Mouse (Mus musculus): ENCODE results near the gene Med16. TPM values are rescaled to one million over a fixed set of nuclear protein-coding genes. Genes with fewer than 3 reads are reported as not detected.

Gene Med16
- total RNA-seq (2021), result 10 to 100 TPM; 48.8 to 51.9 TPM
- long read RNA-seq, experiment 1, transcript Med16-201 (15 exons, 3,197 nt), result minor isoform, 7 of 75 reads
- long read RNA-seq, experiment 1, transcript Med16-204 (15 exons, 2,950 nt), result major isoform, 50 of 75 reads
- long read RNA-seq, experiment 1, partial matches to known transcripts, result 10 of 75 reads
- long read RNA-seq, experiment 1, other reads (novel, unspliced or antisense), result 8 of 75 reads
- long read RNA-seq, experiment 2, transcript Med16-204 (15 exons, 2,950 nt), result major isoform, 38 of 64 reads
- long read RNA-seq, experiment 2, partial matches to known transcripts, result 18 of 64 reads
- long read RNA-seq, experiment 2, other reads (novel, unspliced or antisense), result 4 of 64 reads

DNA sequence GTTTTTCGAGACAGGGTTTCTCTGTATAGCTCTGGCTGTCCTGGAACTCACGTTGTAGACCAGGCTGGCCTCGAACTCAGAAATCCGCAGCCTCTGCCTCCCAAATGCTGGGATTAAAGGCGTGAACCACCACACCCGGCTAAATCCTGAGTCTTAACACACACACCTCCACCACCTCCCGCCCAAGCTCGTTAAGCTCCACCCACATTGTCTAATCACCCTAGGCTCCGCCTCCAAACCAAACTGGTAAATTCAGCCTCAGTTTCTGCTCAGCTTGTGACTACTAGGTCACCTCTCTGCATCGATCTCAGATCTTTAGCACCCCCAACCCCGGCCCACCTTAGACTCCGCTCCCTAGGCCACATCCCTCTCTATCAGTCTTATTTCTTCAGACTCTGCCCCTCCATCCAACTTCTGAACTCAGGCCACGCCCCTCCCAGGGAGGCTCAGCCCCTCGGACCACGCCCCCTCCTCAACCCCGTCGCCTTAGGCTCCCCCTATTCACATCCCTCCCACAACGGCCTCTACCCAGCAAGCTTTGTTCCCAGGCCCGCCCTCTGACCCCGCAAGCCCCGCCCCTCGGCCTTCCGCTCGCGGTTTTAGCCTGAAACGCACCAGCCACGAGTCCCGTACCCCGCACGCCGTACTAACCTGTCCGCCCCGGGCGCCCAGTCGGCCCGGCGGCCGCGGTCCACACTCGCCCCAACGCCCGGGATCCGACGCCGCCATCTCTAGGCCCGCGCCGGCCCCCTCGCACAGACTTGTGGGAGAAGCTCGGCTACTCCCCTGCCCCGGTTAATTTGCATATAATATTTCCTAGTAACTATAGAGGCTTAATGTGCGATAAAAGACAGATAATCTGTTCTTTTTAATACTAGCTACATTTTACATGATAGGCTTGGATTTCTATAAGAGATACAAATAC lies at the start of gene Med16:
Med16 (minus strand) TSS at position 757 of the 925 bp plus-strand sequence.
- DNase-seq (ENCODE audit: low spot score in 2 of 2), result peak; percentile 96 to 98

DNA sequence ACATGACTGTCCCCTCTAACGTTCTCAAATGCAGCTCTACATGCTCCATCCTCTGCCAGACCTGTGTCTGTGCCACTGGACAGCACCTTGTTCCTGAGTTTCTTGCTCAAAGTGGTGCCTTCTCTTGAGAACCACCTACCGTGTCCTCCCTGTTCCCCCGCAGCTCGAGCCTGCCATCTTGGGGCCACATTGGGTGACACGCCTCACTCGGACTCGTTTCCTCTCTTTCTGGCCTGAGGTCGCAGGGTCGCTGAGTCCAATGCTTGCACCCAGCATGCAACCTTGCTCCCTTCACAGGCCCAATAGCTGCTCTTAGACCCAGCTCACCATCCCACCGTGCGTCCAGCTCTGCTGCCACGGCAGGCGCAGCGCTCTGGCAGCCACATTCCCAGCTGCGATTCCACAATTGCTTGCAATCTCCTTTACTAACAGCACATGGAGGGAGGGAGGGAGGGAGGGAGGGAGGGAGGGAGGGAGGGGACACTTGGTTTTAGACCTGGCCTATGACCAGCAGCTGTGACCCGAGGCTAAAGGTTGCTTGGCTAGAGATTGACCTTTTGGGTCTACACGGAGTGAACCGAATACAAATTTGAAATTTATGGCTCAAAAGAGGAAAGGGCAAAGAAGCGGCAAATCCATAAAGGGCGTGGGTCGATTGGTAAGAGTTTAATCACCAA lies 49.6 kb upstream of the Med16 start:
- DNase-seq (ENCODE audit: low spot score in 2 of 2), result peak; percentile 71 to 73

DNA sequence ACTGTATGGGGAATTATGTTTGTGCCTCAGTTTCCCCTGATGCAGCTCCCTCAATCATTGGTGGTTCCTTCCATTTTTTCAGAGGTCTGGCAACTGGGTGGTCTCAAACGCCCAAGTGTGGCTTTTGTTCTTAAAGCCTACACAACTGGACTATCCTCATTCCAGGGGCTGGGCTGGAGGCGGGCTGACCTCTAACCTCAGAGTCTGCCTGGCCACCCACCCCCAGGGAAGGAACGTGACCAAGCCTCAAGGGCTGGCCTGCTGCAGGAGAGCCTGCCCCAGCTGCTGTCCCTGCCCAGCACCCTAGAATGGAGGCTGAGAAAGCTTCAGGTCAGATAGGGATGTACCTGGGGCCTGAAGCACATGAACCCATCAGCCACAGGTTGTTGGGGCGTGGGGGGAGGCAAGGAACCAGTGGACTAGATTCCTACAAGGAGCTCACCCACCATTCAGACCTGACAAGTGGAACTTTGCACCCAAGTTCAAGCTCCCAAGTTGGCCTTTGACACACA lies 48.0 kb upstream of the Med16 start:
- no peak for DNase-seq (ENCODE audit: low spot score in 2 of 2)

DNA sequence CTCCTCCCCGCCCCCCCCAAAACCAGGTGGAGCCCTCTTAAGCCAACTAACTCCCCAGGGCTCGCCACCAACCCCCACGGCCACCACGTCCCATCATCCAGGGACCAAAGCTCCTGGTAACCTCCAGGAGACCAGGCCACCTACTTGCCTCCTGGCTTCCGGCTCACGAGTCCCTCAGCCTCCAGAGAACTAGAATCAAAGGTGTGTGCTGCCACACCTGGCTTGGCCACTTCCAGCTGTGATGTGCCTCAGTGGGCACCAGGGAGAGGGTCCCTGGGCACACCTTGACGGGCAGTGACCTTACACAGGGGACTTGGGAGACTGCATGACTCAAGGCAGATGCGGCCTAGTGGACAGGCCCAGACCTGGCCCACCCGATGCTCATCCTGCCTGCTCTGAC lies 47.0 kb upstream of the Med16 start:
- no peak for DNase-seq (ENCODE audit: low spot score in 2 of 2)

DNA sequence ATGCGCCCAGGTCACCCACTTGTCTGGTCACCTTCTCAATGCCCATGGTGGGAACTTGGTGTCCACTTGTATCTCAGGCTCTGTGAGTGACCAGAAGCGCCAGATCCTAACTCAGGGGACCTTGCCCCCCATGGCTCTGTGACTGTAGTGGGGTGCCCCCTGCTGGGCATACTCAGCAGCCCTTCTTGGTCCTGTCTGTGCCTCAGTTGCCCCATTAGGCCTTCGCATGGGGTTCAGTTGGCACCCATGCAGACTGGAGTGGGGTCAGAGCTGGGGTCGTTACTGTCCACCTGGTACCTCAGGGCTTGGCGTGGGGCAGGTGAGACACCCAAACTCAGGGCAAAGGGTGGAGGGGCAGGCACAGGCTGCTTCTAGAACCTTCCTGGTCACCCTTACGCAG lies 45.2 kb upstream of the Med16 start:
- DNase-seq (ENCODE audit: low spot score in 2 of 2), result no peak

DNA sequence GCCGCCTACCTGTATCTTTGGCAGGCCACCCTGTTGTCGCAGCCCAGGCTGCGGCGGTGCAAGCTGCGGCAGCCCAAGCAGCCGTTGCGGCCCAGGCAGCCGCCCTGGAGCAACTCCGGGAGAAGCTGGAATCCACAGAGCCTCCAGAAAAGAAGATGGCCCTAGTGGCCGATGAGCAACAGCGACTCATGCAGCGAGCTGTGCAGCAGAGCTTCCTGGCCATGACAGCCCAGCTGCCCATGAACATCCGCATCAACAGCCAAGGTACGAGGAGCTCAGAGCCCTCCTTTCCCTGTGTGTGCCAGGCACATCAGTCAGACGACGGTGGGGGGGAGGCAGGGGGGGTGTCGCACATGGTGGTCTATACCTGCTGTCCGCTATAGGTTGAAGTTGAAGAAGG lies 41.9 kb upstream of the Med16 start:
- no peak for DNase-seq (ENCODE audit: low spot score in 2 of 2)

DNA sequence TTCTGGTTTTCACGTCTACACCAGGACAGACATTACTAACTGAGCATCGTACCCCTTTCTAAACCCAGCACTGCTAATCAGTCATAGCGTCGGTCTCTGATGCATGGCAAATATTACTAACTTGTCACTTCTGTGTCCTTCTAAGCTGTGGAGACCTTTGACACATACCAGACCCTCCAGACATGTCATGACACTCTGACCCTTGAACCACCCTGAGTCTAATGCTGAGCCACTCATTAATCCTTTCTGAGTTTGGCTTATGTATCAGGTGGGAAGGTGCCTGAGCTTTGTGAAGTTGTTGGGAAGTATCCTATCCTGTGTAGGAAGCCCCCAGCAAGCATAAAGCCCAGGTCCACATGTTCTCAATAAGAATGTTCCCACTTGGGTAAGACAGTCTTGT lies 41.1 kb upstream of the Med16 start:
- no peak for DNase-seq (ENCODE audit: low spot score in 2 of 2)

DNA sequence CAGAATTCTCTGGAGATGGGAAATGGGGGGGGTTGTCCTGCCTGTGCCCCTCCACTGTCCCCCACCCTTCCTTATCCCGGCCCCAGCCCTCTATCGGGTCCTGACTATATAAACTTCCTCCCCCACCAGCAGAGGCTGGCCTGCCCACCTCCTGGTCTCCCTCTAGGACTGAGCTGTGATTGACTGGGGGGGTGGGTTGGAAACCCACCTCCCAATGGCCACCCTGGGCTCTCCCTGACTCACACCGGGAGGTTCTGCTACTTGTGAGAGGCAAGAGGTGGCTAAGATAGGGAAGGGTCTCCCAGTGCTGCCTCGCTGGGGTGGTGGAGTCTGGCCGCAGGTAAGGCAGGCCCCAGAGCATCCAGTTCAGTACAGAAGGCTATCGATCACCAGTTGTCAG lies 38.8 kb upstream of the Med16 start:
- no peak for DNase-seq (ENCODE audit: low spot score in 2 of 2)

DNA sequence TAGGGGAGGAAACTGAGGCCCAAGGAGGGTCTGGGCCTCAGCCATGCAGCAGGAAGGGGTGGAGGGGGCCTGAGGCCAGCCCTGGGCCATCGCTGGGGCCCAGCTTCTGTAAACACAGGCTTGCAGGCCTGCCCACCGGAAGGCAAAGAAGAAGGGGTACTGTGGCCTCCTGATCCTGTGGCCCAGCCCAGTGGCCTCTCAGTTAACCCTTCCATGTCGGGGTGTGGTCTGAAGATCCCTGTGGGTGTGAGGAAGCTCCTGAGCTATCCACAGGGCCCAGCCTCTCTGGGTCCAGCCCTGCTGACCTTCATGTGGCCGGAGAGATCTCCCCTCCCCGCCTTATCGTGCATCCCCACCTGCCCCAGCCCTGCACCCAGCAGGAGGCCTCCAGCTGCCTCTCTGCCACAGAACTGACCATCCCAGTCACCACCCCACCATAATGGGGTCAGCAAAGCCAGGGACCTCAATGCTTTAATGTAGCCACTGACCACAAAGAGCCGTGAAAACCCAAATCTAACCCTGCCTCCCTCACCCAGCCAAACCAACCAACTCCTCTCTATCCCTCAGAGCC lies 38.1 kb upstream of the Med16 start:
- no peak for DNase-seq (ENCODE audit: low spot score in 2 of 2)

DNA sequence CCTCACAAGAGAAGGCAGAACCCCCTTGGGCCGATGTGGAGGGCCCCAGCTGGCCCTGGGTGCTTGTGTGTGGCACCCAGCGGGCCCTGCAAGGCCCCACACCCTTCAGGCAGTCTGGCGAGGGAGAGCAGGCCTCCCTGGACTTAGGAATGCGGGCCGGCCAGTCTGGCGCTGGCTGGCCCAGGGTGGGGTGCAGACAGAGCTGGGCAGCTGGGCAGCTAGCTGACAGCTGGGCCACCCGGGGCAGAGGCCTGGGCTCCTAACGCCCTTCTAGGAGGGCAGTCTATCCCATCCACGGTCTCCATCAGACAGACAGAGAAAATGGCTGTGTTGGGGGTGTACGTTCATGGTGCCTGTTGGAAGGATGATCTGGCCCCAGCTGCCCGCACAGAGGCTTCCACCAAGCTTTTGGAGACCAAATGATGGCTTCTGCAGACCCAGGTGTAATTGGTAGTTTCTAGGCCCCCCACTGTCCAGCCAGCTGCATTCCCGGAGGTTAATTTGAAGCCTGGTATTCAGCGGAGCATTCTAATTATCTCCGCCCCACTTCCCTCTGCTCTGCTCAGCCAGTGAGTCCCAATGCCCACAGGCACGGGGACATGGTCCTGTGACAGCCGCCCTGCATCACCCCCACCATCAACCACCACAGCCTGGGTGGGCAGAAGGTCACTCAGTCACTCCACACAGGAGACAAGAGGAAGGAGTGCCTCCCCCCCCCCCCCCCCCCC lies 36.9 kb upstream of the Med16 start:
- DNase-seq (ENCODE audit: low spot score in 2 of 2), result no peak

DNA sequence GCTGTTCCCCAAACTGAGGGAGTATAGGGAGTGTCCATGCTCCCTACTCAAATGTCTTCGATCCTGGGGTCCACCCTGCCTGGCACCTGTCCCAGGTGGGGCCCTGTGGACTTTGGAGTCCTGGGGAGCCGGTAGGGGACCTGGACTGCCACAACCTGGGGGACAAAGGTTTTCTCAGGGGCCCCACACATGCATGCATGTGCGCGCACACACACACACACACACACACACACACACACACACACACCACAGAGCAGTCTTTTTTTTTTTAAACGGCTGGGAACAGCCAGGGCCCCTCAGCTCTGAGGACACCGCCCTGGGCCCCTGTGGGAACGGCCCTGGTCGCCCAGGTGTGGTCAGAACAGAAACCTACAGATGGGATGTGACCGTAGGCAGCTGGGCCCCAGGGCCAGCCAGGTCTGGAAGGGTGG lies 34.8 kb upstream of the Med16 start:
- DNase-seq (ENCODE audit: low spot score in 2 of 2), result no peak

DNA sequence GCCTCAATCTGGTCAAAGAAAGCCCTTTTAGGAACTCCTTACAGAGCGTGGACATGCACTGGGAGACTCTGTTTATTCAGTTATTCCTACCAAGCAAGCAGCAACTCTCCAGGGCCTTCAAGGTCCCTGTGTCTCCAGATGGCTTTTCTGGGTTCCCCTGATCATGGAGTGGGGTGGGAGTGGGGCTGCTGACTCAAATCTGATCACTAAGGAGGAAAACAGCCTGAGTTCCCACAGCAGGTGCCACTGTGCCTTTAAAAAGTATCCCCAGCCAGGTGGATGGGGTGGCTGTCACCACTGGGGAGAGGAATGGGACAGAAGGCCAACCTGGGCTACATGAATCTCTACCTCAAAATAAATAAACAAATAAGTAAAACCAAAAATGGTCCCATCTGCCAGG lies 34.3 kb upstream of the Med16 start:
- no peak for DNase-seq (ENCODE audit: low spot score in 2 of 2)

DNA sequence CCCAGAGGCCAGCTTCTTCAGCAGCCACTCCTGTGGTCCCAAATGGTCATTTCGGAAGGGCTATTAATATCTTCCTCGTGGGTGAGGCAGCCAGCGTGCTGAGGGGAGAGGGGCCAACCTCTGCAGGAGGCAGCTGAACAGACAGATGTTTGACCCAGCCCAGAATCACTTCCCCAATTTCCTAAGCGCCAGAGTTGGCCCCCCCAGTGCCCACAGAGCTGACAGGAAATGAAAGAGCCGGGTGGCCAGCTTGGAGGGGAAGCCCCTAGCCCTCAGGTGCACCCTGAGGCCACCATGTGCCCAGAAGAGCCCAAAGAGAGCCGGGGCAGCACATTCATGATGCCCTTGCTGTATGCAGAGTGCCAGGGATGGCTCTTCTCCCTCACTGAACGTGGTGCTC lies 32.0 kb upstream of the Med16 start:
- no peak for DNase-seq (ENCODE audit: low spot score in 2 of 2)

DNA sequence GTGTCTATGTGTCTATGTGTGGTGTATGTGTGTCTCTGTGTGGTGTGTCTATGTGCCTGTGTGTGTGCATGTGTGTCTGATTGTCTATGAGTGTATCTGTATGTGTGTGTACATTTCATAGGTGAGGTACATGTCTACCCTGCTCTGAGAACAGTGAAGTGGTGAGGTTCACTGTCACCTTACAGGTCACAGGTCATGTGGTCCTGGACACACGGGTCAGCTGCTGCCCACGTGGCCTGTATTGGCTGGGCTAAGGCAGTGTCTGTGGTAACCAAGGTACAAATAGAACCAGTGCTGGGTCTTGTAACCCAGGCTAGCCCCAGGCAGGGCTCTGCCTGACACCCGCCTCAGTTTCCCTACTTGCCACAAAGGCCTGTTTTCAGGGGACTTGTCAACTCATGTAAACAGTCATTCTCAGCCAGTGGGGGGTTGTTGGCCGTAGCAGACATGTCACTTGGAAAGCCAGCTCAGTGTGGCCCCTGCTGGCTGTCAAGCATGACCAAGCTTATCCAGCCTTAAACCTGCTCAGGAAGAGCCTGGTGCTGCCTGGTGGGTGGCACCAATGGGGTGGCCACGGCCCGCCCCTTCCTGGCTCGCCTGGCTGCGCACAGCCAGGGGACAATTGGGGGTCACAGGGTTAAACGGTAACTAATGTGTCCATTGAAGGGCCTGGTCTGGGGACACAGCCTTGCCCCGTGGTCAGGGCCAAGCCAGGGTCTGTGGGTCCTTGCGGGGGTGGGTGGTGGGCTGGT lies 29.2 kb upstream of the Med16 start:
- no peak for DNase-seq (ENCODE audit: low spot score in 2 of 2)

DNA sequence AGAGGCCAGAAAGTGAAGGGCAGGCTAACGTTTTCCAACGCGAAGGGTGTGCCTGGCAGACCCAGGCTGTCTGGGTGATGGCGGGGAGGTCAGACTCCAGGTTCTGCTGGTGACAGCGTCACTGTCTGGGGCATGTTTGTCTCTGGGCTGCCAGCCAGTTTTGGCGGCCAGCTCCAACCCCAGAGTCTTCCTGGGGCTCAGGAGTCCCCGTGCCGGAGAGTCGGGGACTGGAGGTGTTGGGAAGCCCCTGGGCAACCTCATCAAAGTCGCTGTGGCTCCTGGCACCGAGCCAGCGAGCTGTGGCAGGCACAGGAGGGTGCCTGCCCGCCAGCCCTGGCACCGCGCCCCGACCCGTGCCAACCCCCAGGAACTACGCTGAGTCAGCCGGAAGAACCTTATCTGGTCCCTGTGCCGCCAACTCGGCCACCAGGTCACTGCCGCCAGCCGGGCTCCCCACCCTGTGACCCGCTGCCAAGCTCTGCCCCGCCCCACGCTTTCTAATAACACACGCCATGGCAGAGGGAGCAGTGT lies 28.3 kb upstream of the Med16 start:
- DNase-seq (ENCODE audit: low spot score in 2 of 2), result no peak

DNA sequence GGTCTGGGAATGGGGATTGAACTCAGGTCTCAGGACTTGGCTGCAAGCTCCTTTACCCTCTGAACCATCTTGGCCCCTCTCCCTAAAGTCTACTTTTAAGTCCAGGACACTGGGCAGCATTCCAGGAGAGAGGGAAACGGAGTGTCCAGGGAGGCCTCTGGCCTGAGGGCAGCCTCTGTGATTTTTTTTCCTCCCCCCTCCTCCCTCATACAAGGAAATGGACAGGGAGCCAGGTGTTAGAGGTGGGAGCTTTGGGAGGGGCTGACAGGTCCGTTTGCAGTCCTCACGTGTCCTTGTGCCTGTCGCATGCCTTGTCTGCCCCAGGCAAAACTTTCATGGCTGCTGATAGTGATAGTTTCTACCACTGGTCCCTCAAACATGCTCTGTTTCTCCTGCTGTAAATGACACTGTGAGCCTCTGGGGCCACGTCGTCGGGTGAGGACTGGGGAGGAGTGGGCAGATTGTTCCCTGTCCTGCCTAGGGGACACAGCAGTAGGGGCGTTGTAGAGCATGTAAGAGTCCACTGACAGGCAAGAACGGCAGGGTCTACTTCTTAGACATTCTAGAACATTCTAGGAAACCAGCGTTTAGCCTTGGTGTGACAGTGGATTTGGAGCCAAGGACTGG lies 27.7 kb upstream of the Med16 start:
- DNase-seq (ENCODE audit: low spot score in 2 of 2), result no peak

DNA sequence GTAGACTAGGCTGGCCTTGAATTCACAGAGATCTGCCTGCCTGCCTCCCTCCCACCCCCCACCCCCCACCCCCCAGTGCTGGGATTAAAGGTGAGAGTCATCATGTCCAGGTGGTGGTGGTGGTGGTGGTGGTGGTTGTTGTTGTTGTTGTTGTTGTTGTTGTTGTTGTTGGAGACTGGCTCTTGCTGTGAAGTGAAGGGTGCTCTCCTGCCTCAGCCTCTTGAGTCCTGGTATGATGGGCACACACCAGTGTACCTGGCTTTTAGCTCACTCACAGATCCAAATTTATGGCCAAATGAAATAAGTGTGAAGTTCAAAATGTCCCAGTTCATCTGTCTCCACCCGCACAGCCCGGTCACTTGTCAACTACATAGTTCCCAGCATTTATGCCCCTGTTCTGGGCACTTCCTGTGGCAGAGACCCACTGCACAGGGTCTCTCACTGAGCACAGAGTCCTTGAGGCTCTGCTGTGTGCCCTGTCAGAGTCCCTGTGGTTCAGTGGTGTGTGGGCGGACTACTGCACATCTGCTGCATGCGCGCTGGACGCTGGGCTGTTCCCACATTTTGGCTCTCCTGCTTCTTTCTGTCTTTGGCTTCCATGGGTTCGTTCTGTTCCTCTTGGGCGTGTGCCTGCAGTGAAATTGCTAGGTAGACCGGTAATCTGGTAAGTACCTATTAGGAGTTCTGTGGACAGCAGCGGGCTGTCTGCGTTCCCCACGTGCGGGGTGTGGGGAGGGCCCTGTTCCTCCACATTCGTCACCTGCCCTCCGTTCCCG lies 26.3 kb upstream of the Med16 start:
- no peak for DNase-seq (ENCODE audit: low spot score in 2 of 2)

DNA sequence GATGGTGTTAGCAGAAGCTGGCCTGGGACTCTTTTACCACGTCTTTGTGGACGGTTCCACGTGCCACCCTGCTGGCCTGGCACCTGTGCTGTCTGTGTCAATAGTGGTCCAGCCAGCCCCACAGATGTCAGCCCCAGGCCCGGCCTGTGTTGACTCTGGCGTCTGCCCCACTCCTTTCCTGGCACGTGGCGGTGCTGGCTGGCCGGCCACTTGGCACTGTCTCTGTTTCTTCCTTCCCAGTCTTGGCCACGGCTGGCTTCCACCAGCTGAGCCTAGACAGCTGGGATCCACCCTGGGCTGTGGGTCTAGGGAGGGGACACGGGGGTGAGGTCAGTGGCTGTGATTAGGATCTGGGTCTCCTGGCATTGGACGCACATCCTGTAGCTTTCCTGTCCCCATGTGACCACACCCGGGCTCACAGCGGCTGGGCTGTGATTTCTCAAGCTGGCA lies 25.6 kb upstream of the Med16 start:
- peak; percentile 78 to 82 for DNase-seq (ENCODE audit: low spot score in 2 of 2)

All from layer of hippocampus, postnatal 14 days (tissue).